Mouse (Mus musculus): ENCODE results near the gene Tha1.

DNA sequence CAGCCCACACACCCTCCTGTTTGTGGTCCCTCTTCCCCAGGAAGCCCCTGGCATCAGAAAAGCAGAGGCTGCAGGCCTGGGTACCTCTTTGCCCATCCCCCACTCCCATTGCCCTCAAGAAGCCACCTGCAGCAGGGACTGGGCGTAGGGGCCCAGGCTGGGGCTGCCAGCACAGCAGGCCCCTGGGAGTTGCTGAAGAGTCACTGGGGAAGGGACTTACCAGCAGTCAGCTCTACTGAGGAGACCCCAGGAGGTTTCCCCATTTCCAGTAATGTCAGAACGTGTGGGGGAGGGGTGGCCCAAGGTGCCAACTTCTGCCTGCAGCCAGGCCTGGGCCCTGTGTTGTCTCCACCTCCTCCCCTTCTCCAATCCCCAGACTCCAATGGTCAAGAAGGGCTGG is 29.0 kb upstream of the Tha1 start:
- TF ChIP-seq CTCF (IDR thresholded peaks at IDR 0.05; ENCODE audit: control insufficient read depth, insufficient read depth, insufficient read length) (no peak), USF1 (IDR thresholded peaks at IDR 0.05; ENCODE audit: low read depth) (no peak), FOSL1 (IDR thresholded peaks at IDR 0.05; ENCODE audit: insufficient read depth, low read length, poor library complexity, severe bottlenecking) (no peak)

All from C2C12 (cell line).